Mouse (Mus musculus): ENCODE results near the gene Fktn. TPM values are rescaled to one million over a fixed set of nuclear protein-coding genes. Genes with fewer than 3 reads are reported as not detected.

Gene Fktn
- polyA plus RNA-seq, 1 experiment, result 1.4 TPM

GRCm38 (mm10) chr4:53738956-53739616 lies 25.3 kb downstream of the Fktn start:
- 43% methylated on average over 6 of the region's 6 CpGs for WGBS
- peaks cover 3% of the 10 kb centered on the region; the same call in 1 of the 2 replicates for H3K36me3 ChIP-seq (ENCODE audit: control insufficient read depth, insufficient read depth, low read length)
- no peaks in the 10 kb centered on the region for H3K27me3 ChIP-seq (ENCODE audit: control insufficient read depth, insufficient read depth, low read length)
- no peak overlapping the region for H3K27ac ChIP-seq (ENCODE audit: insufficient read depth, low read length)
- H3K4me1 ChIP-seq (ENCODE audit: control insufficient read depth, insufficient read depth, insufficient read length), result no peaks in the 10 kb centered on the region
- no peak for TF ChIP-seq POLR2A (IDR thresholded peaks at IDR 0.05; ENCODE audit: low read depth, low read length)
- TF ChIP-seq CTCF (IDR thresholded peaks at IDR 0.05; ENCODE audit: extremely low read depth, insufficient read depth, insufficient read length, insufficient replicate concordance), result no peak
- DNase-seq (ENCODE audit: low read depth in 1 of 2, low spot score in 2 of 2), result peak; percentile 8 to 24
- no peak overlapping the region for H3K4me3 ChIP-seq (ENCODE audit: extremely low read depth, insufficient read depth, insufficient read length)

GRCm38 (mm10) chr4:53749831-53750230 lies 36.0 kb downstream of the Fktn start:
- Histone ChIP-seq H3K27me3 (ENCODE audit: control insufficient read depth, insufficient read depth, low read length) (no peaks in the 10 kb centered on the region), H3K4me3 (ENCODE audit: extremely low read depth, insufficient read depth, insufficient read length) (no peak overlapping the region), H3K27ac (ENCODE audit: insufficient read depth, low read length) (no peak overlapping the region), H3K4me1 (ENCODE audit: control insufficient read depth, insufficient read depth, insufficient read length) (no peaks in the 10 kb centered on the region), H3K36me3 (ENCODE audit: control insufficient read depth, insufficient read depth, low read length) (0 out of 2 replicates have a peak, but pooled peaks cover 1% of the 10 kb centered on the region)
- no peak for TF ChIP-seq POLR2A (IDR thresholded peaks at IDR 0.05; ENCODE audit: low read depth, low read length)
- TF ChIP-seq CTCF (IDR thresholded peaks at IDR 0.05; ENCODE audit: extremely low read depth, insufficient read depth, insufficient read length, insufficient replicate concordance), result no peak
- DNase-seq (ENCODE audit: low read depth in 1 of 2, low spot score in 2 of 2), result no peak

GRCm38 (mm10) chr4:53750391-53751120 lies 36.8 kb downstream of the Fktn start:
- Histone ChIP-seq H3K36me3 (ENCODE audit: control insufficient read depth, insufficient read depth, low read length) (peaks cover 4% of the 10 kb centered on the region; the same call in 1 of the 2 replicates), H3K27me3 (ENCODE audit: control insufficient read depth, insufficient read depth, low read length) (no peaks in the 10 kb centered on the region), H3K4me3 (ENCODE audit: extremely low read depth, insufficient read depth, insufficient read length) (no peak overlapping the region), H3K27ac (ENCODE audit: insufficient read depth, low read length) (no peak overlapping the region), H3K4me1 (ENCODE audit: control insufficient read depth, insufficient read depth, insufficient read length) (no peaks in the 10 kb centered on the region)
- no peak for DNase-seq (ENCODE audit: low read depth in 1 of 2, low spot score in 2 of 2)
- no peak for TF ChIP-seq POLR2A (IDR thresholded peaks at IDR 0.05; ENCODE audit: low read depth, low read length)
- TF ChIP-seq CTCF (IDR thresholded peaks at IDR 0.05; ENCODE audit: extremely low read depth, insufficient read depth, insufficient read length, insufficient replicate concordance), result no peak
- WGBS, result 87% methylated on average over 16 of the region's 16 CpGs

GRCm38 (mm10) chr4:53757030-53757429 lies 43.2 kb downstream of the Fktn start:
- no peak for DNase-seq (ENCODE audit: low read depth in 1 of 2, low spot score in 2 of 2)
- TF ChIP-seq POLR2A (IDR thresholded peaks at IDR 0.05; ENCODE audit: low read depth, low read length), result no peak
- no peak for TF ChIP-seq CTCF (IDR thresholded peaks at IDR 0.05; ENCODE audit: extremely low read depth, insufficient read depth, insufficient read length, insufficient replicate concordance)
- Histone ChIP-seq H3K27ac (ENCODE audit: insufficient read depth, low read length) (no peak overlapping the region), H3K36me3 (ENCODE audit: control insufficient read depth, insufficient read depth, low read length) (peaks cover 4% of the 10 kb centered on the region; the same call in 1 of the 2 replicates), H3K4me3 (ENCODE audit: extremely low read depth, insufficient read depth, insufficient read length) (no peak overlapping the region), H3K4me1 (ENCODE audit: control insufficient read depth, insufficient read depth, insufficient read length) (no peaks in the 10 kb centered on the region), H3K27me3 (ENCODE audit: control insufficient read depth, insufficient read depth, low read length) (no peaks in the 10 kb centered on the region)

- H3K27me3 ChIP-seq (ENCODE audit: control insufficient read depth, insufficient read depth, low read length), result no peaks in the 10 kb centered on the region
- no peak overlapping the region for H3K27ac ChIP-seq (ENCODE audit: insufficient read depth, low read length)
- DNase-seq (ENCODE audit: low read depth in 1 of 2, low spot score in 2 of 2), result no peak
- no peaks in the 10 kb centered on the region for H3K4me1 ChIP-seq (ENCODE audit: control insufficient read depth, insufficient read depth, insufficient read length)
- TF ChIP-seq POLR2A (IDR thresholded peaks at IDR 0.05; ENCODE audit: low read depth, low read length), result no peak
- no peak for TF ChIP-seq CTCF (IDR thresholded peaks at IDR 0.05; ENCODE audit: extremely low read depth, insufficient read depth, insufficient read length, insufficient replicate concordance)
- 87% methylated on average over 4 of the region's 4 CpGs for WGBS
- H3K4me3 ChIP-seq (ENCODE audit: extremely low read depth, insufficient read depth, insufficient read length), result no peak overlapping the region
- peaks cover 6% of the 10 kb centered on the region; the same call in 1 of the 2 replicates for H3K36me3 ChIP-seq (ENCODE audit: control insufficient read depth, insufficient read depth, low read length)
Observed at GRCm38 (mm10) chr4:53758764-53759163, 45.0 kb downstream of the Fktn start.

- WGBS, result 96% methylated on average over 3 of the region's 3 CpGs
- no peak for TF ChIP-seq POLR2A (IDR thresholded peaks at IDR 0.05; ENCODE audit: low read depth, low read length)
- TF ChIP-seq CTCF (IDR thresholded peaks at IDR 0.05; ENCODE audit: extremely low read depth, insufficient read depth, insufficient read length, insufficient replicate concordance), result no peak
- no peak overlapping the region for H3K27ac ChIP-seq (ENCODE audit: insufficient read depth, low read length)
- peaks cover 6% of the 10 kb centered on the region; the same call in 1 of the 2 replicates for H3K36me3 ChIP-seq (ENCODE audit: control insufficient read depth, insufficient read depth, low read length)
- H3K4me1 ChIP-seq (ENCODE audit: control insufficient read depth, insufficient read depth, insufficient read length), result no peaks in the 10 kb centered on the region
- H3K4me3 ChIP-seq (ENCODE audit: extremely low read depth, insufficient read depth, insufficient read length), result no peak overlapping the region
- no peaks in the 10 kb centered on the region for H3K27me3 ChIP-seq (ENCODE audit: control insufficient read depth, insufficient read depth, low read length)
- DNase-seq (ENCODE audit: low read depth in 1 of 2, low spot score in 2 of 2), result no peak
Observed at GRCm38 (mm10) chr4:53759678-53760077, 45.9 kb downstream of the Fktn start.

- 84% methylated on average over 3 of the region's 3 CpGs for WGBS
- no peaks in the 10 kb centered on the region for H3K4me1 ChIP-seq (ENCODE audit: control insufficient read depth, insufficient read depth, insufficient read length)
- TF ChIP-seq POLR2A (IDR thresholded peaks at IDR 0.05; ENCODE audit: low read depth, low read length), result no peak
- no peak for TF ChIP-seq CTCF (IDR thresholded peaks at IDR 0.05; ENCODE audit: extremely low read depth, insufficient read depth, insufficient read length, insufficient replicate concordance)
- H3K4me3 ChIP-seq (ENCODE audit: extremely low read depth, insufficient read depth, insufficient read length), result no peak overlapping the region
- no peaks in the 10 kb centered on the region for H3K27me3 ChIP-seq (ENCODE audit: control insufficient read depth, insufficient read depth, low read length)
- no peak overlapping the region for H3K27ac ChIP-seq (ENCODE audit: insufficient read depth, low read length)
- no peak for DNase-seq (ENCODE audit: low read depth in 1 of 2, low spot score in 2 of 2)
- peaks cover 3% of the 10 kb centered on the region; the same call in 1 of the 2 replicates for H3K36me3 ChIP-seq (ENCODE audit: control insufficient read depth, insufficient read depth, low read length)
Observed at GRCm38 (mm10) chr4:53762501-53762900, 48.7 kb downstream of the Fktn start.

All from spleen, adult 2 months (tissue).